Mouse (Mus musculus): ENCODE data around the gene Xaf1.
A peak's percentile ranks its signal among the peaks of the same experiment; 100 is the strongest.

Xaf1 gene

GRCm38 (mm10) chr11:72361385-72362346, 60.2 kb downstream of the Xaf1 start:
- peak; percentile 7 to 36 for DNase-seq (ENCODE audit: low spot score in 2 of 2)

- no peak for DNase-seq (ENCODE audit: low spot score in 2 of 2)
Observed at GRCm38 (mm10) chr11:72362347-72362741, 60.9 kb downstream of the Xaf1 start, which contains the start of gene Tekt1. Tekt1 (minus strand) TSS chr11:72362442.

Data from thymus, postnatal 10 days (tissue).